Mouse (Mus musculus): ENCODE measurements around the gene Zfp36. TPM values are rescaled to one million over a fixed set of nuclear protein-coding genes. Genes with fewer than 3 reads are reported as not detected.

The Zfp36 gene
- polyA plus RNA-seq (2014; fragmentation: Illumina TruSeq; extraction: RNeasy Lipid Tissue Mini Kit (QIAGEN cat#74804); ENCODE audit: low read depth, low replicate concordance): 46.7 TPM

GRCm38 (mm10) chr7:28380237-28381016 lies at the start of gene Zfp36:
Gene Zfp36, minus strand, starts transcription at chr7:28380253.

DNA sequence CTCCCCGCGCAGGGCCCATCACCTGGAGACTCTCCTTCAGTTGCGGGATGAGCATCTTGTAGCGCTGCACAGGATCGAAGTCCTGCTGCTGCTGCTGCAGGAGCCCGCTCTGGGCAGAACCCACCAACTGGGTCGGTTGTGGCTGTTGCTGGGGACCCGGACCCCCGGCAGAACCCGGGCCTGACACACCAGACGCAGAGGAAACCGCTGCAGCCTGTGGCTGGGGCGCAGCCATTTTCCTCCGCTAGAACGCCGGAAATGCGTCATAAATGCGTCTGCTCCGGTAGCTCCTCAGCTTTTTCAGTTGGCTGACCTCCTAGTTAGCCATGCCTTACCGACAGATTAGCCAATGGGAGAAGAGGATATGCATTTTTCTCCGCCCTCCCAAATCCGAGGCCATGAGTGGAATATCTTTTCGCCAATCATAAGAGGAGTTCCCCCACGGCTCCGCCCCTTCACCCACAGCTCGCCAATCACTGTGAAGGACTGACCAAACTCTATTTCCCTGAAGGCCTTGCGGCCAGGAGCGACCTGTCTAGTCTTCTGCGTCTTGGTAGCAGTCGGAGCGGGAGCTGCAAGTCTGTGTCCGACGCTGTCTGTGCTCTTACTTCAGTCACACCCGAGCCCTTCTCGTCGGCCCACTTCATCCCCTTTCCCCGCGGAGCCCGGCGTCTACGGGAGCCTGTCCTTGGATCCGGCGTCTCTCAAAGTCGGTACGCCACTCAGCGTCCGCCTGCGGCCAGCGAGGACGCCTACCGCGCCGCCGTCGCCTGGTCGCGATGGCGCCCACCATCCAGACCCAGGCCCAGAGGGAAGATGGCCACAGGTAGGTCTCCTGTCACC lies 12.6 kb upstream of the Zfp36 start, which contains the start of the genes Med29 and Paf1:
Gene Med29, minus strand, starts transcription at position 280 of the 843 bp plus-strand sequence.
Gene Paf1, plus strand, starts transcription at position 523 of the 843 bp plus-strand sequence.

DNA sequence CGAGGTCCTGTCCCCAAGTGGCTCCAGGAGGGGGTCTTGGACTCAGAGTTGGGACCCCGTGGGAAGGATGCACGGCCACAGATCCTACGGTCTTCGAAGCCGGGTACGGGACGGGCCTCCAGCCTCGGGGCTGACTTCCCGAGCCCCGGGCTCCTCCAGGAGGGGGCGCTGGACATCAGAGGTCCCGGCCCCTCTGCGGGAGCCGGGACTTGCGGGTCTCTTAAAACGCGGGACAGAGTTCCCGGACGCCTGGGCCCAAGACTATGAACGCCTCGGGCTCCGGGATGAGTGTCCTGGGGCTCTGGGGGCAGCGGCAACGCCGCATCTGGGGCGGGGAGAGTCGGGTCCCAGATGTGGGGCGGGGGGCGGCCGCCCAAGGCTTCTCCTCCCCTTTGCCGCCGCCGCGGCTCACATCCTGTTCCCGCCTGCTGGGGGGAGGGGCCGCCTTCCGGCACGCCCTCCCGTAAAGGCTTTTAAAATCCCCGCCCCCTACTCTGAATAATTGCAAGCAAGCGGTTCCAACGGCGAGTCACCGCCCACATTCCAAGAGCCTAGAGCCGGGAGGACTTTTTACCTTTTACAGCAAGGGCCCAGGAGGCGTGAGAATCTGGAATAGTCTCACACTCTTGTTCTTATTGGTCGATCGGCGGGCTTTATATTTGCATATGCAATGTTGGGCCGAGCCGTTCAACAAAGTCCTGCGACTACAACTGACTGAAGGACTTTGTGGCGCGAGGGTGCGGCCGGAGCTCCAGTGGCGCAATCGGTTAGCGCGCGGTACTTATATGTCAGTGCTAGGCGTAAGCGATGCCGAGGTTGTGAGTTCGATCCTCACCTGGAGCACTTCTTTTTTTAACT lies 7.6 kb downstream of the Zfp36 start, which contains the start of gene Plekhg2:
Gene Plekhg2, minus strand, starts transcription at position 349 of the 858 bp plus-strand sequence.

GRCm38 (mm10) chr7:28350155-28350883 lies 29.7 kb downstream of the Zfp36 start, which contains the start of gene Rps16:
Gene Rps16, plus strand, starts transcription at chr7:28350652.

GRCm38 (mm10) chr7:28338108-28338998 lies 41.7 kb downstream of the Zfp36 start, which contains the start of gene Supt5:
Gene Supt5, minus strand, starts transcription at chr7:28338746.

Other genes starting within 250 kb of the Zfp36 start
- gene Fbl, start 210.5 kb downstream of the Zfp36 start, polyA plus RNA-seq (2014; fragmentation: Illumina TruSeq; extraction: RNeasy Lipid Tissue Mini Kit (QIAGEN cat#74804); ENCODE audit: low read depth, low replicate concordance): 9.5 TPM
- gene Dyrk1b, start 200.8 kb downstream of the Zfp36 start, polyA plus RNA-seq (2014; fragmentation: Illumina TruSeq; extraction: RNeasy Lipid Tissue Mini Kit (QIAGEN cat#74804); ENCODE audit: low read depth, low replicate concordance): 0.35 TPM
- gene Eid2, start 112.4 kb downstream of the Zfp36 start, polyA plus RNA-seq (2014; fragmentation: Illumina TruSeq; extraction: RNeasy Lipid Tissue Mini Kit (QIAGEN cat#74804); ENCODE audit: low read depth, low replicate concordance): 3.2 TPM
- gene Eid2b, start 102.5 kb downstream of the Zfp36 start, polyA plus RNA-seq (2014; fragmentation: Illumina TruSeq; extraction: RNeasy Lipid Tissue Mini Kit (QIAGEN cat#74804); ENCODE audit: low read depth, low replicate concordance): 7.4 TPM
- gene Selenov, start 89.1 kb downstream of the Zfp36 start, polyA plus RNA-seq (2014; fragmentation: Illumina TruSeq; extraction: RNeasy Lipid Tissue Mini Kit (QIAGEN cat#74804); ENCODE audit: low read depth, low replicate concordance): not detected
- not detected for gene Dll3, start 78.0 kb downstream of the Zfp36 start, polyA plus RNA-seq (2014; fragmentation: Illumina TruSeq; extraction: RNeasy Lipid Tissue Mini Kit (QIAGEN cat#74804); ENCODE audit: low read depth, low replicate concordance)
- gene Timm50, start 68.2 kb downstream of the Zfp36 start, polyA plus RNA-seq (2014; fragmentation: Illumina TruSeq; extraction: RNeasy Lipid Tissue Mini Kit (QIAGEN cat#74804); ENCODE audit: low read depth, low replicate concordance): 5.8 TPM
- 26.6 TPM for gene Supt5, start 41.5 kb downstream of the Zfp36 start, polyA plus RNA-seq (2014; fragmentation: Illumina TruSeq; extraction: RNeasy Lipid Tissue Mini Kit (QIAGEN cat#74804); ENCODE audit: low read depth, low replicate concordance)
- 221 TPM for gene Rps16, start 29.6 kb downstream of the Zfp36 start, polyA plus RNA-seq (2014; fragmentation: Illumina TruSeq; extraction: RNeasy Lipid Tissue Mini Kit (QIAGEN cat#74804); ENCODE audit: low read depth, low replicate concordance)
- 2.7 TPM for gene Plekhg2, start 7.7 kb downstream of the Zfp36 start, polyA plus RNA-seq (2014; fragmentation: Illumina TruSeq; extraction: RNeasy Lipid Tissue Mini Kit (QIAGEN cat#74804); ENCODE audit: low read depth, low replicate concordance)
- 1.5 TPM for gene Med29, start 12.5 kb upstream of the Zfp36 start, polyA plus RNA-seq (2014; fragmentation: Illumina TruSeq; extraction: RNeasy Lipid Tissue Mini Kit (QIAGEN cat#74804); ENCODE audit: low read depth, low replicate concordance)
- 58.5 TPM for gene Paf1, start 12.7 kb upstream of the Zfp36 start, polyA plus RNA-seq (2014; fragmentation: Illumina TruSeq; extraction: RNeasy Lipid Tissue Mini Kit (QIAGEN cat#74804); ENCODE audit: low read depth, low replicate concordance)
- gene Gmfg, start 57.2 kb upstream of the Zfp36 start, polyA plus RNA-seq (2014; fragmentation: Illumina TruSeq; extraction: RNeasy Lipid Tissue Mini Kit (QIAGEN cat#74804); ENCODE audit: low read depth, low replicate concordance): 17.7 TPM
- gene Lrfn1, start 71.7 kb upstream of the Zfp36 start, polyA plus RNA-seq (2014; fragmentation: Illumina TruSeq; extraction: RNeasy Lipid Tissue Mini Kit (QIAGEN cat#74804); ENCODE audit: low read depth, low replicate concordance): not detected
- gene Ifnl2, start 130.2 kb upstream of the Zfp36 start, polyA plus RNA-seq (2014; fragmentation: Illumina TruSeq; extraction: RNeasy Lipid Tissue Mini Kit (QIAGEN cat#74804); ENCODE audit: low read depth, low replicate concordance): not detected
- gene Ifnl3, start 142.6 kb upstream of the Zfp36 start, polyA plus RNA-seq (2014; fragmentation: Illumina TruSeq; extraction: RNeasy Lipid Tissue Mini Kit (QIAGEN cat#74804); ENCODE audit: low read depth, low replicate concordance): not detected
- 2.4 TPM for gene Sycn, start 160.6 kb upstream of the Zfp36 start, polyA plus RNA-seq (2014; fragmentation: Illumina TruSeq; extraction: RNeasy Lipid Tissue Mini Kit (QIAGEN cat#74804); ENCODE audit: low read depth, low replicate concordance)
- not detected for gene Nccrp1, start 167.0 kb upstream of the Zfp36 start, polyA plus RNA-seq (2014; fragmentation: Illumina TruSeq; extraction: RNeasy Lipid Tissue Mini Kit (QIAGEN cat#74804); ENCODE audit: low read depth, low replicate concordance)
- 11.5 TPM for gene Samd4b, start 217.9 kb upstream of the Zfp36 start, polyA plus RNA-seq (2014; fragmentation: Illumina TruSeq; extraction: RNeasy Lipid Tissue Mini Kit (QIAGEN cat#74804); ENCODE audit: low read depth, low replicate concordance)
- 3.4 TPM for gene Pak4, start 217.9 kb upstream of the Zfp36 start, polyA plus RNA-seq (2014; fragmentation: Illumina TruSeq; extraction: RNeasy Lipid Tissue Mini Kit (QIAGEN cat#74804); ENCODE audit: low read depth, low replicate concordance)

Data from sigmoid colon, adult 10 weeks (tissue).